Mouse (Mus musculus) liver, embryonic 12.5 days (tissue): ENCODE measurements around the gene Fam13c. TPM values are rescaled to one million over a fixed set of nuclear protein-coding genes. Genes with fewer than 3 reads are reported as not detected.

ENCODE experiments used
- ATAC-seq: fragments of 200-750 bp; cut with Nextera tagmentation; 2 replicates; pipeline ENCODE4 v1.8.0; 2017; ENCODE audit warnings: moderate number of reproducible peaks, mild to moderate bottlenecking, moderate library complexity
- H3K27ac ChIP-seq: fragments of 300-500 bp; sonication (generic); 2 replicates; pipeline ENCODE4 v1.5.1; 2016; ENCODE audit warnings: mild to moderate bottlenecking
- H3K27me3 ChIP-seq: fragments of 300-500 bp; sonication (generic); replicated peaks from 2 replicates; pipeline ENCODE4 v1.6.1; 2016; ENCODE audit warnings: mild to moderate bottlenecking, moderate library complexity
- H3K36me3 ChIP-seq: fragments of 300-500 bp; sonication (generic); 2 replicates; pipeline ENCODE4 v1.6.1; 2016; ENCODE audit warnings: mild to moderate bottlenecking, moderate library complexity
- H3K4me1 ChIP-seq: fragments of 300-500 bp; sonication (generic); 2 replicates; pipeline ENCODE4 v1.6.1; 2016
- H3K4me2 ChIP-seq: fragments of 300-500 bp; sonication (generic); 2 replicates; pipeline ENCODE4 v1.6.1; 2016; ENCODE audit warnings: mild to moderate bottlenecking, moderate library complexity
- H3K4me3 ChIP-seq: fragments of 300-500 bp; sonication (generic); 2 replicates; pipeline ENCODE4 v1.5.1; 2016; ENCODE audit warnings: mild to moderate bottlenecking, moderate library complexity
- H3K9ac ChIP-seq: fragments of 300-500 bp; sonication (generic); 2 replicates; pipeline ENCODE4 v1.6.1; 2016; ENCODE audit warnings: mild to moderate bottlenecking, moderate library complexity
- H3K9me3 ChIP-seq: fragments of 300-500 bp; sonication (generic); replicated peaks from 2 replicates; pipeline ENCODE4 v1.6.1; 2016; ENCODE audit warnings: mild to moderate bottlenecking, moderate library complexity
- WGBS: fragments of 180-500 bp; shearing (Covaris S2); methylation state at CpG from one replicate; pipeline ENCODE4 v1.1.7; 2016; ENCODE audit not compliant: insufficient replicate concordance; 5-methylcytosine and 5-hydroxymethylcytosine counted together
- polyA plus RNA-seq: library from polyadenylated mRNA; unstranded; fragments of >200 nt; fragmentation: Nextera tagmentation; extraction: Ambion mirVana; gene quantifications from 2 replicates; pipeline ENCODE4 v1.2.1, GENCODE M21; 2016

Gene Fam13c
- polyA plus RNA-seq, 1 experiment from 2014 or later: 0.56 TPM

GRCm38 (mm10) chr10:70533301-70533781, 93.1 kb downstream of the Fam13c start:
- peaks cover 12% of the 10 kb centered on the region for H3K9me3 ChIP-seq
- H3K27ac ChIP-seq: no peak overlapping the region

DNA sequence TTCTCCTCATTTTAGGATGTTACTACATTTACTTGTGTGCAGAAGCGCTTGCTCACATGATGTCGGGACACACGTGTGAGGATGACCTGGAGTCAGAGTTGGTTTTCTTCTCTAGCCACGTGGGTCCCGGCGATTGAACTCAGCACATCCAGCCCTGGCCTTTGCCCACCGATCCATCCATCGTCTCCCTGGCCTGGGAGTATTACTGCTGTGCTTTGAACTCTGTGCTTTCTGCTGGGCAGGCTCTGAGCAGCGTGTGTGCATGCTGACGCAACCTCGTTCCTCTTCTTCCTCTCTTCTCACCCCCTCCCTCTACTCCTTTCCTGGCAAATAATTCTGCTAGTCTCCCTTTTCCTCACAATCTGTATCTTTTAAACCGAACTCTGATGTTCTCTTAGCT, 93.7 kb downstream of the Fam13c start:
- ATAC-seq: no peak
- H3K27ac ChIP-seq: no peak overlapping the region
- no peaks in the 10 kb centered on the region for H3K27me3 ChIP-seq
- no peak overlapping the region for H3K4me3 ChIP-seq
- H3K9me3 ChIP-seq: peaks cover 12% of the 10 kb centered on the region
- no peaks in the 10 kb centered on the region for H3K36me3 ChIP-seq
- no peak overlapping the region for H3K4me2 ChIP-seq
- no peaks in the 10 kb centered on the region for H3K4me1 ChIP-seq
- H3K9ac ChIP-seq: no peak overlapping the region
- WGBS: 73% methylated on average over 12 of the region's 12 CpGs

More at GRCm38 (mm10) chr10:70533301-70533781, 93.1 kb downstream of the Fam13c start:
- Histone ChIP-seq H3K9ac (no peak overlapping the region), H3K36me3 (no peaks in the 10 kb centered on the region), H3K4me1 (no peaks in the 10 kb centered on the region), H3K4me2 (no peak overlapping the region), H3K4me3 (no peak overlapping the region), H3K27me3 (no peaks in the 10 kb centered on the region)
- WGBS: 60% methylated on average over 8 of the region's 8 CpGs
- no peak for ATAC-seq

DNA sequence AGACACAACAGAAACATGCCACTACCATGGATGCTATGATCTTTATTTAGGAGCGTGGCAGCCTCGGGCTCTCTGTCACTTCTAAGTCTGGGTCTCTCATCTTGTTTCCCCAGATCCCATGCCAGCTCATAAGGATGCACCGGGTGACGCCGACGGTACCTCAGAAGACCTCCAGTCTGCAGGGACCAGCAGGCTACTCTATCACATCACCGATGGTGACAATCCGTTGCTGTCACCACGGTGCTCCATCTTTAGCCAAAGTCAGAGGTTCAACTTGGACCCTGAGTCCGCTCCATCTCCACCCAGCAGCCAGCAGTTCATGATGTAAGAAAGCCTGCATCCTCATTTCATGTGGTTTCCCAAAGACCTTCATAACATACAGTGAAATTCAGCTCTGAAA, 94.3 kb downstream of the Fam13c start:
- no peak overlapping the region for H3K4me3 ChIP-seq
- WGBS: 70% methylated on average over 10 of the region's 10 CpGs
- no peak overlapping the region for H3K27ac ChIP-seq
- no peaks in the 10 kb centered on the region for H3K4me1 ChIP-seq
- peaks cover 12% of the 10 kb centered on the region for H3K9me3 ChIP-seq
- H3K4me2 ChIP-seq: no peak overlapping the region
- H3K9ac ChIP-seq: no peak overlapping the region
- ATAC-seq: no peak
- H3K27me3 ChIP-seq: no peaks in the 10 kb centered on the region
- no peaks in the 10 kb centered on the region for H3K36me3 ChIP-seq

DNA sequence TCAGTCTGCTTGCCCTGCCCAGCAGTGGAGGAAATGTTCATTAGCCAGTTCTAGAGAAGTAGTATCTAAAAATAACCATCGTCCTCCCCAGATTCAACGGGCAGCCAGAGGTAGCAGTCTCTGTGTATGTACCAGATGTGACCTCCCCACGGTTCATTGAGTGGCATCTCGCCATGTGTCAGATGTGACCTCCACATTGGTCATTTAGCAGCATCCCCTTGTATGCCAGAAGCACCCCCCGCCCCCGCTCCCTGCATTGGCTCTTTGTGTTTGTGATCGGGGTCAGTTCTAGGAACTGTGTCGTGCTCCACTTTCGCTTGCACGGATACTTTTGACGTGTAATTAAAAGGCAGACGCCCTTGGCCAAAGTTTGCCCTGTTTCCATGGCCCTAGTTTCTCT, 95.1 kb downstream of the Fam13c start:
- Histone ChIP-seq H3K4me2 (no peak overlapping the region), H3K27ac (no peak overlapping the region), H3K36me3 (no peaks in the 10 kb centered on the region), H3K9ac (no peak overlapping the region), H3K27me3 (no peaks in the 10 kb centered on the region), H3K4me3 (no peak overlapping the region), H3K9me3 (peaks cover 12% of the 10 kb centered on the region), H3K4me1 (no peaks in the 10 kb centered on the region)
- ATAC-seq: no peak
- WGBS: 75% methylated on average over 12 of the region's 12 CpGs

GRCm38 (mm10) chr10:70537694-70538093, 97.4 kb downstream of the Fam13c start:
- no peak overlapping the region for H3K9ac ChIP-seq
- ATAC-seq: no peak
- H3K4me1 ChIP-seq: no peaks in the 10 kb centered on the region
- H3K4me3 ChIP-seq: no peak overlapping the region
- H3K36me3 ChIP-seq: no peaks in the 10 kb centered on the region
- WGBS: 69% methylated on average over 10 of the region's 10 CpGs
- no peak overlapping the region for H3K4me2 ChIP-seq
- H3K9me3 ChIP-seq: peaks cover 12% of the 10 kb centered on the region; the same call in 1 of the 2 replicates
- no peak overlapping the region for H3K27ac ChIP-seq
- H3K27me3 ChIP-seq: no peaks in the 10 kb centered on the region

DNA sequence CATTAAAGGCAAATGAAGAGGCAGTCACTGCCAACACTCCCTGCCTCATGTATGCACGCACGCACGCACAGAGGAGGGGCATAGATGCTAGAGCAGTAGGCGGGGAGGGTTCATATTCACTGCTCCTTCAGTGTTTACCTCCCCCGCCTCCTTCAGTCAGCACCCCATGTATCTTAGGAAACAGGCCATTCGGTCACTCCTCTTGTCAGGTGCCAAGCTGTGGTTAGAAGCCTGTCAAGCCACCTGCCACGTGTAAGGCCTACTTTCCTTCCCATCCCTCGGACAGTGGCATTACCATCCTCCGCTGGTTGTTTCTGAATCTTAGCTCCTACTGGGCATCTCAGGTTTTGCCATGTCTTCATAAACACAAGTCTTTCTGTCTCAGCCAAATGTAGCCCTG, 99.0 kb downstream of the Fam13c start:
- Histone ChIP-seq H3K27ac (no peak overlapping the region), H3K9ac (no peak overlapping the region), H3K4me1 (no peaks in the 10 kb centered on the region), H3K9me3 (peaks cover 12% of the 10 kb centered on the region; the same call in 1 of the 2 replicates), H3K36me3 (no peaks in the 10 kb centered on the region), H3K27me3 (no peaks in the 10 kb centered on the region), H3K4me2 (no peak overlapping the region), H3K4me3 (no peak overlapping the region)
- 75% methylated on average over 9 of the region's 9 CpGs for WGBS
- ATAC-seq: no peak

DNA sequence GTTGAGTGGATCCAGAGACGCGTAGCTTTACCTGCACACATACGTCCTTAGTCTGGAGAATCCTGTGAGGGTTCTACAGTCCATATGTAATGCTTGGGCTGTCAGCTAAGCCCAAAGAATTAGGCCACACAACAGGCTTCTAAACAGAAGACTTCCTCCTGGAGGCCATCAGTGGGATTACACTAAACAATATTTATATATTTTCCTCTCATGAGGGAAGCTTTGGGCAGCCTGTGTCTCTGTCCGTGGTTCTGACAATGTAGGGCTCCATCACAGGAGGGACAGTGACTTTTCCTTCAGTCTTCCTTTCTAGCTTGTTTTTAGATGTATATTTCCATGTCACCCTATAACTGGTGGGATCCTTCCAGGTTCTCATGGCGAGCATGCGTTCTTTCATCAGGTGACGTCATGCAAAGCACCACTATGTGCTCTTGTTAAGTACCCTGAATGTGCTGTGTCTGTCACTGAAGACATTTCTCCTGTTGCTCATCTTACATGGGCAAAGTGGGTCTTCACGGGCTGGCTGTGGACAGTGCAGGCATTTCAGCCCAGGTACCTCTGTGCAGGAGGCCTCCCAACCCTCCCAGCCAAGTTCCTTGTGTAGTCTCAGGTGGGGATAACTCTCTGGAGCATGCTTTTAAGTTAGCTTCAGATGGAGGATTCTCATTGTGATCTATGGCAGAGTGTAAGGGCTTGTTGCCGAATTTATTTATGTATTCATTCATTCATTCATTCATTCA, 100.3 kb downstream of the Fam13c start:
- Histone ChIP-seq H3K9ac (no peak overlapping the region), H3K4me1 (no peaks in the 10 kb centered on the region), H3K36me3 (no peaks in the 10 kb centered on the region), H3K4me2 (no peak overlapping the region), H3K9me3 (peaks cover 4% of the 10 kb centered on the region; the same call in 1 of the 2 replicates), H3K27me3 (no peaks in the 10 kb centered on the region), H3K4me3 (no peak overlapping the region), H3K27ac (no peak overlapping the region)
- no peak for ATAC-seq
- WGBS: 71% methylated on average over 9 of the region's 9 CpGs

- H3K27me3 ChIP-seq: no peaks in the 10 kb centered on the region
- H3K4me3 ChIP-seq: no peak overlapping the region
- H3K4me1 ChIP-seq: no peaks in the 10 kb centered on the region
- 56% methylated on average over 6 of the region's 6 CpGs for WGBS
- H3K4me2 ChIP-seq: no peak overlapping the region
- no peak overlapping the region for H3K9ac ChIP-seq
- no peaks in the 10 kb centered on the region for H3K36me3 ChIP-seq
- no peaks in the 10 kb centered on the region for H3K9me3 ChIP-seq
- no peak overlapping the region for H3K27ac ChIP-seq
- ATAC-seq: no peak
Observed at GRCm38 (mm10) chr10:70542857-70543256, 102.6 kb downstream of the Fam13c start.

- no peak overlapping the region for H3K9ac ChIP-seq
- no peaks in the 10 kb centered on the region for H3K4me1 ChIP-seq
- no peaks in the 10 kb centered on the region for H3K36me3 ChIP-seq
- whole genome bisulfite sequencing: 60% methylated on average over 3 of the region's 3 CpGs
- no peak overlapping the region for H3K4me3 ChIP-seq
- ATAC-seq: no peak
- H3K9me3 ChIP-seq: no peaks in the 10 kb centered on the region
- no peak overlapping the region for H3K27ac ChIP-seq
- no peaks in the 10 kb centered on the region for H3K27me3 ChIP-seq
- no peak overlapping the region for H3K4me2 ChIP-seq
Observed at GRCm38 (mm10) chr10:70552531-70552930, 112.2 kb downstream of the Fam13c start.

GRCm38 (mm10) chr10:70563636-70564035, 123.4 kb downstream of the Fam13c start:
- no peaks in the 10 kb centered on the region for H3K4me1 ChIP-seq
- no peak overlapping the region for H3K4me3 ChIP-seq
- no peaks in the 10 kb centered on the region for H3K9me3 ChIP-seq
- no peak overlapping the region for H3K9ac ChIP-seq
- no peak overlapping the region for H3K4me2 ChIP-seq
- no peak overlapping the region for H3K27ac ChIP-seq
- H3K36me3 ChIP-seq: no peaks in the 10 kb centered on the region
- no peak for ATAC-seq
- 19% methylated on average over 3 of the region's 3 CpGs for whole genome bisulfite sequencing
- H3K27me3 ChIP-seq: no peaks in the 10 kb centered on the region

GRCm38 (mm10) chr10:70581556-70582211, 141.4 kb downstream of the Fam13c start:
- no peak for ATAC-seq
- no peak overlapping the region for H3K4me2 ChIP-seq
- no peaks in the 10 kb centered on the region for H3K36me3 ChIP-seq
- no peaks in the 10 kb centered on the region for H3K4me1 ChIP-seq
- WGBS: 38% methylated on average over 7 of the region's 7 CpGs
- no peak overlapping the region for H3K9ac ChIP-seq
- H3K4me3 ChIP-seq: no peak overlapping the region
- H3K27ac ChIP-seq: no peak overlapping the region
- H3K27me3 ChIP-seq: no peaks in the 10 kb centered on the region
- H3K9me3 ChIP-seq: no peaks in the 10 kb centered on the region

DNA sequence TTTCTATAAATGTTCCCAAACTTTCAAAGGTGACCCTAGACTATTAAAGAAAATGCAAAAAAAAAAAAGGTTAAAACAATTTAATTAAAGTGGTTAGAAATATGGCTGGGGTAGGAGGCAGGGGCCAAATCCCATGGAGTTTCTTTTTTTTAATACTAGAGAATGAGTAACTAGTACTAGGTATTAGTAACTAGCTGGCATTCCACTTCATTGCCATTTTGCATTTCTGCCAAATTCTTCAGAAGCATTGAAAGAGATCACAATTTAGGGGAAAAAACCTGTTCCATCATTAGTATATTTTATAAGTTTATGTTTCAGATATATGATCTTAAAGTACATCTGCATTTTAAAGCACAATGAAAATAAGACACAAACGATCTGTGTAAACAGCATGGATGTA, 143.9 kb downstream of the Fam13c start:
- Histone ChIP-seq H3K4me2 (no peak overlapping the region), H3K9ac (no peak overlapping the region), H3K9me3 (no peaks in the 10 kb centered on the region), H3K4me1 (no peaks in the 10 kb centered on the region), H3K27ac (no peak overlapping the region), H3K4me3 (no peak overlapping the region), H3K27me3 (no peaks in the 10 kb centered on the region), H3K36me3 (no peaks in the 10 kb centered on the region)
- no peak for ATAC-seq
- WGBS: 72% methylated on average over 1 of the region's 1 CpGs
